ENCODE assay signal across 8 mouse cellular contexts in genomic region chr8:3588258-3588633, GRCm38 (mm10). TPM values are rescaled to one million over a fixed set of nuclear protein-coding genes. Genes with fewer than 3 reads are reported as not detected.
DNase-seq lines count a peak whose midpoint lies in the region; ATAC-seq and TF ChIP-seq lines count a peak whose summit lies in the region.

No protein-coding gene starts in this region.

- TF ChIP-seq POLR2A in thymus, adult 2 months (IDR thresholded peaks at IDR 0.05; ENCODE audit: control insufficient read depth, extremely low read depth, insufficient read depth, low read length, poor library complexity), result no peak

- no peaks in the 10 kb centered on the region for H3K9me3 ChIP-seq in limb, embryonic 15.5 days
- no peaks in the 10 kb centered on the region for H3K9me3 ChIP-seq in stomach, embryonic 14.5 days (ENCODE audit: control insufficient read depth, low read depth, low read length)

- no peaks in the 10 kb centered on the region for H3K36me3 ChIP-seq in thymus, adult 2 months (ENCODE audit: control insufficient read depth, insufficient read depth, low read length)
- H3K36me3 ChIP-seq in limb, embryonic 15.5 days, result no peaks in the 10 kb centered on the region
- H3K36me3 ChIP-seq in stomach, embryonic 14.5 days (ENCODE audit: control insufficient read depth, insufficient read depth, low read length), result no peaks in the 10 kb centered on the region

- no peak overlapping the region for H3K27ac ChIP-seq in thymus, adult 2 months (ENCODE audit: control insufficient read depth, insufficient read depth, low read length)
- peak overlapping the region; percentile 67; the same call in 1 of the 2 replicates for H3K27ac ChIP-seq in limb, embryonic 15.5 days
- H3K27ac ChIP-seq in stomach, embryonic 14.5 days (ENCODE audit: low read length), result peak overlapping the region; percentile 80; the same call in 1 of the 2 replicates

- H3K4me1 ChIP-seq in thymus, adult 2 months (replicated peaks; ENCODE audit: control insufficient read depth, insufficient read depth, low read length), result peaks cover 12% of the 10 kb centered on the region; the same call in 1 of the 2 replicates
- peaks cover 7% of the 10 kb centered on the region for H3K4me1 ChIP-seq in limb, embryonic 15.5 days
- H3K4me1 ChIP-seq in stomach, embryonic 14.5 days (ENCODE audit: control insufficient read depth, insufficient read depth, low read length), result no peaks in the 10 kb centered on the region

- DNase-seq in embryo, embryonic 10.5 days (ENCODE audit: low spot score), result peak; percentile 18
- DNase-seq in embryo, embryonic 10 days (ENCODE audit: low spot score), result no peak
- no peak for DNase-seq in thymus, adult 2 months
- no peak for DNase-seq in thymus, postnatal 0 days (ENCODE audit: low spot score)
- DNase-seq in adrenal gland, postnatal 4 days (ENCODE audit: low spot score in 2 of 2), result no peak

- peak overlapping the region; percentile 43 for H3K4me3 ChIP-seq in thymus, adult 2 months (ENCODE audit: control insufficient read depth, insufficient read depth, low read length)
- peak overlapping the region; percentile 63 for H3K4me3 ChIP-seq in limb, embryonic 15.5 days
- H3K4me3 ChIP-seq in stomach, embryonic 14.5 days (ENCODE audit: low read depth, low read length), result peak overlapping the region; percentile 75

- 31% methylated on average over 11 of the region's 11 CpGs for WGBS in thymus, adult 2 months
- WGBS in limb, embryonic 15.5 days, result 3% methylated on average over 11 of the region's 11 CpGs
- 5% methylated on average over 11 of the region's 11 CpGs for WGBS in stomach, embryonic 14.5 days

- peak overlapping the region; percentile 82 for H3K4me2 ChIP-seq in limb, embryonic 15.5 days
- H3K4me2 ChIP-seq in stomach, embryonic 14.5 days (replicated peaks; ENCODE audit: low read depth, low read length), result peak overlapping the region; percentile 84

- peaks cover 10% of the 10 kb centered on the region for H3K27me3 ChIP-seq in thymus, adult 2 months (ENCODE audit: control insufficient read depth, insufficient read depth, low read length)
- no peaks in the 10 kb centered on the region for H3K27me3 ChIP-seq in limb, embryonic 15.5 days
- peaks cover 5% of the 10 kb centered on the region for H3K27me3 ChIP-seq in stomach, embryonic 14.5 days (ENCODE audit: control insufficient read depth, insufficient read depth, low read length)

- peak overlapping the region; percentile 42 for H3K9ac ChIP-seq in limb, embryonic 15.5 days
- H3K9ac ChIP-seq in stomach, embryonic 14.5 days (replicated peaks; ENCODE audit: low read depth, low read length), result peak overlapping the region; percentile 65

- 0 out of 2 replicates have a peak, but pooled peaks have one; percentile 30 for ATAC-seq in limb, embryonic 15.5 days (ENCODE audit: insufficient number of reproducible peaks, low FRiP score, low TSS enrichment, low read depth)
- ATAC-seq in stomach, embryonic 14.5 days (ENCODE audit: insufficient number of reproducible peaks, insufficient read depth, low FRiP score, low read depth), result peak; percentile 51
- ATAC-seq in activated CD4-positive, CD25-positive, alpha-beta regulatory T cell, adult 4 months, result no peak

- no peak for TF ChIP-seq CTCF in thymus, adult 2 months (IDR thresholded peaks at IDR 0.05; ENCODE audit: borderline replicate concordance, control insufficient read depth, extremely low read depth, insufficient read depth, low read length, poor library complexity)

RNA-seq across cellular contexts. Expression of gene Camsap3, which starts 1.2 kb away (rescaled TPM):
- 2.6 and 2.7 TPM in 2 replicates for polyA plus RNA-seq in thymus, adult 2 months (2012; rRNA removed)
- 0.81 and 1.1 TPM in 2 replicates for polyA plus RNA-seq in thymus, postnatal 0 days (2015; fragmentation: Nextera tagmentation; extraction: Ambion mirVana)
- 11.4 and 11.6 TPM in 2 replicates for polyA plus RNA-seq in limb, embryonic 15.5 days (2015; fragmentation: Nextera tagmentation; extraction: Ambion mirVana)
- polyA plus RNA-seq in stomach, embryonic 14.5 days (2014; fragmentation: Nextera tagmentation; extraction: Ambion mirVana), result 14.9 and 15.3 TPM in 2 replicates
- not detected for polyA plus RNA-seq in activated CD4-positive, CD25-positive, alpha-beta regulatory T cell, adult 4 months (2017; shearing (Covaris generic))
- total RNA-seq in adrenal gland, postnatal 4 days (2021), result 10 to 100 TPM; 14.2 to 18.5 TPM

RNA-seq across cellular contexts. Expression of gene C330021F23Rik, which starts 20.5 kb away (rescaled TPM):
- polyA plus RNA-seq in thymus, adult 2 months (2012; rRNA removed), result not detected in 2 replicates
- polyA plus RNA-seq in thymus, postnatal 0 days (2015; fragmentation: Nextera tagmentation; extraction: Ambion mirVana), result 0.19 TPM in 1 of 2 replicates, not detected in the other
- polyA plus RNA-seq in limb, embryonic 15.5 days (2015; fragmentation: Nextera tagmentation; extraction: Ambion mirVana), result 0.26 and 0.47 TPM in 2 replicates
- polyA plus RNA-seq in stomach, embryonic 14.5 days (2014; fragmentation: Nextera tagmentation; extraction: Ambion mirVana), result 1.2 and 1.6 TPM in 2 replicates
- not detected for polyA plus RNA-seq in activated CD4-positive, CD25-positive, alpha-beta regulatory T cell, adult 4 months (2017; shearing (Covaris generic))
- total RNA-seq in adrenal gland, postnatal 4 days (2021), result under 1 TPM; 0.34 to 0.50 TPM

RNA-seq across cellular contexts. Expression of gene Xab2, which starts 32.9 kb away (rescaled TPM):
- 128 and 133 TPM in 2 replicates for polyA plus RNA-seq in thymus, adult 2 months (2012; rRNA removed)
- polyA plus RNA-seq in thymus, postnatal 0 days (2015; fragmentation: Nextera tagmentation; extraction: Ambion mirVana), result 62.2 and 64.3 TPM in 2 replicates
- 50.1 and 52.3 TPM in 2 replicates for polyA plus RNA-seq in limb, embryonic 15.5 days (2015; fragmentation: Nextera tagmentation; extraction: Ambion mirVana)
- polyA plus RNA-seq in stomach, embryonic 14.5 days (2014; fragmentation: Nextera tagmentation; extraction: Ambion mirVana), result 49.7 and 53.9 TPM in 2 replicates
- 10 to 100 TPM; 65.9 to 74.1 TPM for polyA plus RNA-seq in activated CD4-positive, CD25-positive, alpha-beta regulatory T cell, adult 4 months (2017; shearing (Covaris generic))
- 10 to 100 TPM; 48.2 to 48.8 TPM for total RNA-seq in adrenal gland, postnatal 4 days (2021)

RNA-seq across cellular contexts. Expression of gene Pet100, which starts 33.1 kb away (rescaled TPM):
- polyA plus RNA-seq in thymus, adult 2 months (2012; rRNA removed), result 4.7 and 6.9 TPM in 2 replicates
- 182 and 202 TPM in 2 replicates for polyA plus RNA-seq in thymus, postnatal 0 days (2015; fragmentation: Nextera tagmentation; extraction: Ambion mirVana)
- polyA plus RNA-seq in limb, embryonic 15.5 days (2015; fragmentation: Nextera tagmentation; extraction: Ambion mirVana), result 94.9 and 112 TPM in 2 replicates
- polyA plus RNA-seq in stomach, embryonic 14.5 days (2014; fragmentation: Nextera tagmentation; extraction: Ambion mirVana), result 92.0 and 106 TPM in 2 replicates
- 100 to 1,000 TPM in 1 of 2 experiments, 10 to 100 TPM in 1; 95.4 to 145 TPM for polyA plus RNA-seq in activated CD4-positive, CD25-positive, alpha-beta regulatory T cell, adult 4 months (2017; shearing (Covaris generic))
- total RNA-seq in adrenal gland, postnatal 4 days (2021), result 10 to 100 TPM; 90.1 to 98.4 TPM

RNA-seq across cellular contexts. Expression of gene Pcp2, which starts 37.1 kb away (rescaled TPM):
- 0.34 and 0.84 TPM in 2 replicates for polyA plus RNA-seq in thymus, adult 2 months (2012; rRNA removed)
- polyA plus RNA-seq in thymus, postnatal 0 days (2015; fragmentation: Nextera tagmentation; extraction: Ambion mirVana), result 0.31 and 0.42 TPM in 2 replicates
- polyA plus RNA-seq in limb, embryonic 15.5 days (2015; fragmentation: Nextera tagmentation; extraction: Ambion mirVana), result 0.12 TPM in 1 of 2 replicates, not detected in the other
- 0.56 TPM in 1 of 2 replicates, not detected in the other for polyA plus RNA-seq in stomach, embryonic 14.5 days (2014; fragmentation: Nextera tagmentation; extraction: Ambion mirVana)
- polyA plus RNA-seq in activated CD4-positive, CD25-positive, alpha-beta regulatory T cell, adult 4 months (2017; shearing (Covaris generic)), result not detected
- not detected for total RNA-seq in adrenal gland, postnatal 4 days (2021)
